Mouse (Mus musculus) gastrocnemius, postnatal 10 days (tissue): ENCODE measurements around the gene Gtf2h2. TPM values are rescaled to one million over a fixed set of nuclear protein-coding genes. Genes with fewer than 3 reads are reported as not detected.
"Not testable (repeated sequence)": the region's sequence is repeated elsewhere in the genome, so short reads cannot be mapped to it uniquely, and the experiment has no call there.

Experiments
- DNase-seq: peaks from one replicate; pipeline ENCODE4 v3.0.0; 2021; ENCODE audit warnings: mixed read lengths
- total RNA-seq, 2 experiments: library from RNA; stranded (reverse); gene quantifications; 2 replicates each; pipeline ENCODE4 v1.2.3; 2021

Gene Gtf2h2
- total RNA-seq, 2 experiments from 2014 or later, result 25.9 to 30.0 TPM

- no peak for DNase-seq
Observed at GRCm38 (mm10) chr13:100490424-100490823, 2.0 kb downstream of the Gtf2h2 start.

DNA sequence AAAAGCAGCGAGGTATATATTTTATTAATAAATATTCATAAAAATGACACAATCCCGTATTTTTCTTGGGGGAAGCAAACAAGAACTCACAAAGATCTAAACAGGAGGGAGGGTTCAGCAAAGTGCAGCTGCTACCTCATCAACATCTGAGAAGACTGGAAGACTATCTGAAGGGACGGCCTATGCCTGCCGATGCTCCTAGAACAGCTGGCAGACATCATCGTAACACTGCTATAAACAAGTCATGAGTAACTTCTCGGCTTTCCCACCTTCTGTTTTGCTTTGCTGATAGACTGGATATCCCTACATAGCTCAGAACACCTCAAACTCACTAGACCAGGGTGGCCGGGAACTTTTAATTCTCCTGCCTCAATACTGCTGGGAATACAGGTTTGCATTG is 8.8 kb downstream of the Gtf2h2 start:
- no peak for DNase-seq

DNA sequence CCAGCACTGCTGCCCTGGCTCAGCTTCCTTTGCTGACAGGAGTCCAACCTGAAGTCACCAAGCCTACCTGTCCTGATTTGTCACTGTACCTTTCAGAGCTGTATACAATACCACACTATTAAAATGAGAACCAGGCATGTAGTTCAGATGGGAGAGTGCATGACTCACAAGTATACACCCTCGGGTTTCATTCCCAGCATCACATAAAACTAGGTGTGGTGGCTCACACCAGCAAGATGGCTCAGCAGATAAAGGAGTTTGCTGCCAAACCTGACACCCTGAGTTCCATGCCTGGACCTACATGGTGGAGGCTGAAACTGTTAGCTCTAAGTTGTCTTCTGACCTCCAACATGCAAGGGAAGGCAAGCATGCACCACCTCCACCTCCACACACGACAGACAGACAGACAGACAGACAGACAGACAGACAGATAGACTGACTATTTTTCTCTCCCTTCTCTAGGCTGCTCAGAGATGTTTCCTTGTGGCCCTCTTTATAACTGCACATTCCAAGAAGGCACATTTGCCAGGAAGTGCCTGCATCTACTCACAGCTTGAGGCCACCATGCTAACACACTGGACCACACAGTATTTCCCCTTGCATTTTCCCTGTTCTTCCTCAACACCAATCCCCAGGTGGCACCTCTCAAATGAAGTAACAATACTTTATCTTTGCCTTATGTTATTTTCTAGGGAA is 28.7 kb downstream of the Gtf2h2 start:
- no peak for DNase-seq

DNA sequence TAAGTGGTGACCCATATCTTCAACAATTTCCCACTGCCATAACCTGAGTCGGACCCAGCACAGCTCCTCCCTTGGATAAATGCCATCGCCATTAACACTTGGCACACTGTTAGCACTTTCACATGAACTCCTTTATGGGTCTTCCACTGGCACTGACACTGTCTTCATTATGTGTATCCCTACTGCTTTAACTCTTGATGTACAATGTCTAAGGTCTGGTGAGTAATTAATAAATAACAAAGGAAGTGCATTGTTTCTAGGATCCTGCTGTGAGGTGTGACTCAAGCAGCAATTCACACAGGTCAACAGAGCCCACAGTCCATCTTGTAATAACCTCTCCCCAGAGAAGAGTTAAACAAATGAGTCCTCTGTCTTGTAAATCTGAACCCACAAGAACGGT is 31.0 kb downstream of the Gtf2h2 start:
- no peak for DNase-seq

GRCm38 (mm10) chr13:100452415-100453127 is 39.8 kb downstream of the Gtf2h2 start, which contains the start of gene Naip1:
TSS of gene Naip1 (minus strand) at chr13:100452869.
- not testable (repeated sequence) for DNase-seq

DNA sequence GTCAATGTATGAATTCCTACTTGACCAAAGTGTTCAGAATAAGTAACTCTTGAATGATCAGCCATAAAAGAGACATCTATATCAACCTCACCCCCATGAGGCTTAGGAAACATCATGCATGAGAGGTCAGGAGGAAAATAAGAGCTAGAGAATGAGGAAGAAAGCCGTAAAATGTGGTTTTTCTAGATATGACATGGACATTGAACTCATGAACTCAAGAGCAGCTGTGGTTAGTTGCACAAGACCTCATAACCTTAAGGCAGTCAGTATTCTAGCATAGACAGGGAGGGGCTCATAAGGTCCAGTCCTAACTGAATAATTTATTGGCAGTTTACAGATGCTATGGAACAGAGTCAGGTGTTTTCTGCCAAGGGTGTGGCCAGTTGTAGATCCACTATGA is 42.9 kb downstream of the Gtf2h2 start:
- DNase-seq, result no peak

DNA sequence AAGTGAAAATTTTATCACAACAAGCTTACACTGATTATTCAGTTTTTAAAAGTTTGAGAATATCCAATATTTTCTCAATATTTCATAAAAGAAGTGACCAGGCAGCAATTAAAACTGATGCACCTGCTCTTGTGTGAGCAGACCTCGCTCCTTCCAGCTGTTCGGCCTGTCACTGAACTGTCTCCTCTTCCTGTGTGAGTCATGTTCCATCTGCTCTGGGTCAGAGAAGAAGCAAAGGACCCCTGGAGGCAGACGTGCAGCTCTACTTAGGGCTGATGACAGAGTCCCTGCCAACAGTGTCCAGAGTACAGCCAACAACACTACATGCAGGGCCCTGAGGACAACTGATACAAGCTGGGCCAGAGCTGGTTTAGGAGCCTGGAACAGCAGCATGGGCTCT is 52.3 kb downstream of the Gtf2h2 start:
- DNase-seq, result no peak

- DNase-seq, result no peak
Observed at GRCm38 (mm10) chr13:100438701-100439100, 53.7 kb downstream of the Gtf2h2 start.

DNA sequence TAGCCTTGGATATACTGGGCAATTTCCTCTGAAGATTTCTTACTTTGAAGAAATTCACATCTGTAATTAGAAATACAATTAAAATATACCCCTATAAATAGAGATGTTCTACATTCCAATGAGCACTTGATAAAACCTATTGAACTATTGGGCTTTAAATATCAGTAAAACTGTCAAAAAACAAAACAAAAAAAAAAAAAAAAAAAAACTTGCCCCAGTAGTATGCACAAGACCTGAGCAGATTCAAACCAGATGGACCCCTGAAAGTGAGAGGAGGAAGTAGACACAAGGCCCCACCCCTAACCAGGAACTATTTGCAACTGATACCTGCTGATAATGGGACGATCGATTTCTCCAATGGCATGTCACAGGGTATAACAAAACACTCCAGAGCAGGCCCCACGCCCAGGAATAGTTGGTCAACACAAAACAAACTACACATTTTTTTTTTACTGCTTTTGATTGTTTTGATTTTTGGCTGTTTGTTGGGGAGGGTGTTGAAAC is 55.0 kb downstream of the Gtf2h2 start:
- no peak for DNase-seq

DNA sequence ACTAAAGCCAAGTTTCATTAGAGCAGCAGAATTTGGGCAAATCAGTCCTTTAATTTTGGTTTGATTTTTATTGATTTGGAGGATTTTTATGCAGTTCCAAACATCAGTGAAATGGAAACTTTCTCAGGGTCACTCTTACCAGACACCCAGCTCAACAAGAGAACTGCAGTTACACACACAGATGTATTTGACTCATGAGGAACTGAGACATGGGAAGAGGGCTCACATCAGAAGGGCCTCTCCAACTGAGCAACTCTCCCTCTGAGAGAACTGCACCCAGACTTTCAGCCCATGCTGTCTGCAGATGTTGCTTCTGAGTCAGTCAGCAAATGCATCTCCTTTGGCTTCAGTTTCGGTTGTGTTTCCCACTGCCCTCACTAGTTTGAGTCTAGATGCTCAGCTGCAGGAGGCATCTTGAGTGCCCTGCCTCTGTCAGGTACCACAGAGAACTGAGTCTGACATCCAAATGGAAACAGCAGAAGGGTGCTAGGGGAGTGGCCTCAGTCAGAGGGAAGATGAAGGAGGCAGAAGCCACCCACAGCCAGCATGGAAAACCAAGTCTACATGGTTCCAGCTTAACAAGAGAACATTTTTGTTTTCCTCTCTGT is 55.7 kb downstream of the Gtf2h2 start:
- DNase-seq, result not testable (repeated sequence)

DNA sequence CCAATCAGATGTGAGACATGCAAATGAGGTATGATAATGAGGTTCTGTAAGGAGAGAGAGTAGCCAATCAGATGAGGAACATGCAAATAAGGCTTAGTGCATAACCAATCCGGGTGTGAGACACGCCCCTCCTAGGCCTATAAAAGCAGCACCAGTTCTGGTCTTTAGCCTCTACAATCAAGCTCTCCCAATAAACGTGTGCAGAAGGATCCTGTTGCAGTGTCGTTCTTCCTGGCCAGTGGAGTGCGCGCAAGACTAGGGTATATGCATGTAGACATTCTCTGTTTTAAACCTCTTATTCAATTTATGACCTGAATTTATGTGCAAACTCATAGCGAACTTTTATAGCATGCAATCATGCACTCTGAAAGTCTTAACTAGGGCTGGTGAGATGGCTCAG is 72.4 kb downstream of the Gtf2h2 start:
- not testable (repeated sequence) for DNase-seq

GRCm38 (mm10) chr13:100414428-100414827 is 78.0 kb downstream of the Gtf2h2 start:
- no peak for DNase-seq

Other genes starting within 250 kb of the Gtf2h2 start
- gene Naip5, start 246.3 kb downstream of the Gtf2h2 start, total RNA-seq, result under 1 TPM; 0.14 to 0.20 TPM
- gene Naip6, start 174.9 kb downstream of the Gtf2h2 start, total RNA-seq, result under 1 TPM; 0.09 to 0.11 TPM
- not detected for gene Naip1, start 39.7 kb downstream of the Gtf2h2 start, total RNA-seq
- gene Ocln, start 60.1 kb upstream of the Gtf2h2 start, total RNA-seq, result under 1 TPM; 0.54 to 0.78 TPM
- 1 to 10 TPM; 1.2 TPM for gene Marveld2, start 124.4 kb upstream of the Gtf2h2 start, total RNA-seq
- gene Ak6, start 158.4 kb upstream of the Gtf2h2 start, total RNA-seq, result 10 to 100 TPM; 66.7 to 71.5 TPM
- gene Rad17, start 158.5 kb upstream of the Gtf2h2 start, total RNA-seq, result 10 to 100 TPM; 11.0 to 11.7 TPM
- 10 to 100 TPM; 10.8 to 12.9 TPM for gene Taf9, start 159.0 kb upstream of the Gtf2h2 start, total RNA-seq
- 1 to 10 TPM in 1 of 2 experiments, under 1 TPM in 1; 0.94 to 1.4 TPM for gene Ccdc125, start 177.1 kb upstream of the Gtf2h2 start, total RNA-seq
- 10 to 100 TPM; 20.4 to 26.9 TPM for gene Cdk7, start 238.4 kb upstream of the Gtf2h2 start, total RNA-seq